Mouse (Mus musculus) lung, embryonic 15.5 days (tissue): ENCODE measurements at regions not wholly inside any gene's neighbourhood (a gene's known extent, or its start where the extent isn't known, plus 50 kb on each side); places are given as distances from the start of the nearest gene placed in this dataset.

Experiments
- ATAC-seq: fragments of 200-750 bp; cut with Nextera tagmentation; 2 replicates; pipeline ENCODE4 v1.8.0; 2017; ENCODE audit warnings: moderate number of reproducible peaks, borderline replicate concordance; ENCODE audit not compliant: low FRiP score, low TSS enrichment; ENCODE audit errors: extremely low read depth
- H3K27ac ChIP-seq: fragments of 300-500 bp; sonication (generic); 2 replicates; pipeline ENCODE4 v1.5.1; 2015; ENCODE audit warnings: moderate library complexity, mild to moderate bottlenecking, inconsistent platforms
- H3K27me3 ChIP-seq: fragments of 300-500 bp; sonication (generic); 2 replicates; pipeline ENCODE4 v1.6.1; 2015; ENCODE audit warnings: inconsistent platforms
- H3K36me3 ChIP-seq: fragments of 300-500 bp; sonication (generic); 2 replicates; pipeline ENCODE4 v1.6.1; 2015; ENCODE audit warnings: inconsistent platforms
- H3K4me1 ChIP-seq: fragments of 300-500 bp; sonication (generic); 2 replicates; pipeline ENCODE4 v1.6.1; 2015; ENCODE audit warnings: inconsistent platforms
- H3K4me2 ChIP-seq: fragments of 300-500 bp; sonication (generic); 2 replicates; pipeline ENCODE4 v1.6.1; 2015; ENCODE audit warnings: inconsistent platforms, mild to moderate bottlenecking, moderate library complexity
- H3K4me3 ChIP-seq: fragments of 300-500 bp; sonication (generic); 2 replicates; pipeline ENCODE4 v1.5.1; 2015; ENCODE audit warnings: mild to moderate bottlenecking, inconsistent platforms
- H3K9ac ChIP-seq: fragments of 300-500 bp; sonication (generic); 2 replicates; pipeline ENCODE4 v1.6.1; 2015; ENCODE audit warnings: inconsistent platforms
- H3K9me3 ChIP-seq: fragments of 300-500 bp; sonication (generic); 2 replicates; pipeline ENCODE4 v1.6.1; 2016; ENCODE audit warnings: inconsistent platforms
- WGBS: fragments of 180-500 bp; shearing (Covaris S2); methylation state at CpG from one replicate; pipeline ENCODE4 v1.1.7; 2015; 5-methylcytosine and 5-hydroxymethylcytosine counted together

DNA sequence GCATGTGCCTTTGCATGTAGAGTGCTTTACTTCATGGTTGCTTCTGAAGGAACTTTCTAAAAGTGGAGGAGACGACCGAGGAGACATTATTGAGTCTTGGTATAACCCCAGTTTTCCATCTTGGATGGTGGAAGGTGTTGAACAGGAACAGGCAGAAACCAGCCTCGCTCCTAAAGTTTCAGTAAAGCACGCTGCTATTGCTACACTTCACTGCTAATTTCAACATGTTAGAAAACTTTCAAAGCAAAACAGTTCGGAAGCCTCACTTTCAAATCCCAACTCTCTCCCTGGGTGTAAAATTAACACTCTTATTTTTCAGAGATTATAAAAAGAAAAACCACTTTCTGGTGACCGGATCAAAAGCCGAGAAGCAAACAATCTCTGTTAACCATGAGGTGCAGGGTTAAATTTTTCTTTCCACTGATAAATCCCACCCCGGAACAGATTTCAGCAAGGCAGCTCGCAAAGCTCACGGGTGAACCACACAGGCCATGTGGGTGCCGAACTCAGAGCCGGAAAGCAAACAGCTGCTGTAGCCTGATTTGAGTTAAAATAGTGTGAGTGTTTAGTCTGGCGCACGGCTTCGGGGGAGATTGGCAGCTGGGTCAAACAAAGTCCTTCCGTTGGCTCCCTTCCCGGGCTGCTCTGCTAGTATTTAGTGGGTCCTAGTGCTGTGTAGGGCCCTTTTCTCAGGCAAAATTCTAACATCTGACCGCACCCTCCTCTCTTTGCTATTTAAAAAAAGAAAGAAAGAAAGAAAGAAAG, 102.2 kb downstream of the Gm11146 start:
- Histone ChIP-seq H3K27ac (peak overlapping the region; percentile 92), H3K4me2 (peak overlapping the region; percentile 51), H3K36me3 (no peaks in the 10 kb centered on the region), H3K27me3 (no peaks in the 10 kb centered on the region), H3K4me3 (peak overlapping the region; percentile 39), H3K4me1 (peaks cover 2% of the 10 kb centered on the region; the same call in 1 of the 2 replicates), H3K9ac (0 out of 2 replicates have a peak overlapping the region, but pooled peaks have one; percentile 5), H3K9me3 (no peaks in the 10 kb centered on the region)
- WGBS = 11% methylated on average over 18 of the region's 18 CpGs
- peak; percentile 97 for ATAC-seq

DNA sequence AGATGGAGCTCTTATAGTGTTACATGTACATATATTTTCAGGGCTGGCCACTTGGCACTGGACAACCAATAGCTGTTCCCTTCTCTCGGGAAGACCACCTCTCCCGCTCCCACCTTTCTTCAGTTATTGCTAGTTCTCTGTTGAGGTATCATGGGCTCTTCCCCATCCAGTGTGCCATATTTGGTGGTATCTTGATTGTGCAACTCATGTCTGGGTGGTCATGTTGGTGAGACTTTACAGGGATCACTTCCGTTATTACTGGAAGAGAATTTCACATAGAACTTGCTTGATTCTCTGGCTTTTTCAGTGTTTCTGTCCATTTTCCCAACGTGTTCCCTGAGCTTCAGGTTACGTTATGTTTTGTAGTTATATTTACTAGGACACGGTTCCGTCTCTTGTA, 106.6 kb downstream of the Gm11146 start:
- H3K27ac ChIP-seq = no peak overlapping the region
- H3K4me3 ChIP-seq = no peak overlapping the region
- 90% methylated on average over 7 of the region's 7 CpGs for WGBS
- H3K36me3 ChIP-seq = no peaks in the 10 kb centered on the region
- no peaks in the 10 kb centered on the region for H3K27me3 ChIP-seq
- H3K9me3 ChIP-seq = no peaks in the 10 kb centered on the region
- H3K4me2 ChIP-seq = no peak overlapping the region
- H3K9ac ChIP-seq = no peak overlapping the region
- no peaks in the 10 kb centered on the region; the same call in 1 of the 2 replicates for H3K4me1 ChIP-seq
- ATAC-seq = no peak

DNA sequence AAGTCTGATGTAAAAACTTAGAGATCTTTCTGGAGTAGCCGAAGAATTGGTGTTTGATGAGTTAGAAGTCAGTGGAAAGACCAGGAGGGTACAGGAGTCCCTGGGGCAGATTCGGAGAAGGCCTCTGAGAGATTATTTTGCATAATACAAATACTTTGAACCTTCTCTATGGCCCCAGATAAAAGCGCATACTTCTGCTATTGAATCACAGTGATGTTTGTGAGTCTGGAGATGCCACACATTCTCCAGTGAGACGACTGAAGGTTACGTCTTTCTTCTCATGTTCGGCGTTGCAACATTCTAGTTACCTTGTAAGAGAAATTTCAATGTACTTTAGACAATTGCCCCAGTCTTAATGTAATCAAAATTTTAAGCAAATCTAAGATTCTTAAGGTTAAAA, 107.9 kb downstream of the Gm11146 start:
- no peak overlapping the region for H3K4me3 ChIP-seq
- H3K4me1 ChIP-seq = no peaks in the 10 kb centered on the region
- no peak overlapping the region for H3K27ac ChIP-seq
- H3K9me3 ChIP-seq = no peaks in the 10 kb centered on the region
- no peak overlapping the region for H3K9ac ChIP-seq
- no peak overlapping the region for H3K4me2 ChIP-seq
- no peaks in the 10 kb centered on the region for H3K36me3 ChIP-seq
- 76% methylated on average over 7 of the region's 7 CpGs for WGBS
- no peak for ATAC-seq
- H3K27me3 ChIP-seq = no peaks in the 10 kb centered on the region

DNA sequence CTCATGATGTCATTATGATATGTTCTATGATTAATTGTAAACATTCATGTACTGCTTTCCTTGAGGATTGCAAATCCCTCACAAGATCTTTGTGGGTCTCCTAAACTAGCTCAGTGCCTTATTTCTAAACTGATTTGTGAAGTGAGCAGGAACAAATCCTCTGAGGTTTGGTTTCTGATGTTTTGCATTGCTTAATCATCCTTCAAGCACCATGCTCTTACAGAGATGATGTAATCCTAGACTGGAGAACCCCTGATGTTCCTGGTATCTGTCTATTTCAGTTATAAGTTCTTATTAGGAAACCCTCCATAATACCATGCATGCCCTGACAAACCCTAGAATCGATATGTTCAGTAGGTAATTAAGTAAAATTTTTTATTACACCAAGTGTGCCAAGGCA, 113.7 kb downstream of the Gm11146 start:
- H3K4me2 ChIP-seq = no peak overlapping the region
- no peaks in the 10 kb centered on the region for H3K27me3 ChIP-seq
- 81% methylated on average over 1 of the region's 1 CpGs for WGBS
- H3K4me3 ChIP-seq = no peak overlapping the region
- H3K4me1 ChIP-seq = no peaks in the 10 kb centered on the region
- no peak overlapping the region for H3K9ac ChIP-seq
- no peak for ATAC-seq
- no peaks in the 10 kb centered on the region for H3K36me3 ChIP-seq
- H3K27ac ChIP-seq = no peak overlapping the region
- H3K9me3 ChIP-seq = no peaks in the 10 kb centered on the region

DNA sequence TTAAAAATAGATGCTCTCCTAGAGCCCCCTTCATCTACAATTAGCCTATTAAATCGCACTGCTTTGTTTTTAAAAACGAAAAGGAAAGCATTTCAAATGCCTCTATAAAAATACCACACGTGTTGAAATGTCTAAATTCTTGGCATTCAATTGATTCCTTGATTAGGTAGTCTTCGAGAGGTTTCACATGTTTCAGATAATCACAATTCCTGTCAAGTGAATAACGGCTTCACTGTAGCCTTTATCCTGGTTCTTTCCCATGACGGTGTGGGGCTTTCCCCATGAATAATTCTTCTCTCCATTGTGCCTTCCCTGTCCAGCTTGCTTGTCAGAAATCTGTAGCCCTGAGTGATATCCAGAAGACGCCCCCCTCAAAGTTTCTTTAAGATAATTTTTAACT, 122.1 kb downstream of the Gm11146 start:
- ATAC-seq = no peak
- Histone ChIP-seq H3K4me3 (no peak overlapping the region), H3K27ac (no peak overlapping the region), H3K9me3 (no peaks in the 10 kb centered on the region), H3K4me1 (no peaks in the 10 kb centered on the region), H3K27me3 (no peaks in the 10 kb centered on the region), H3K36me3 (no peaks in the 10 kb centered on the region), H3K4me2 (no peak overlapping the region), H3K9ac (no peak overlapping the region)
- WGBS = 56% methylated on average over 7 of the region's 7 CpGs

DNA sequence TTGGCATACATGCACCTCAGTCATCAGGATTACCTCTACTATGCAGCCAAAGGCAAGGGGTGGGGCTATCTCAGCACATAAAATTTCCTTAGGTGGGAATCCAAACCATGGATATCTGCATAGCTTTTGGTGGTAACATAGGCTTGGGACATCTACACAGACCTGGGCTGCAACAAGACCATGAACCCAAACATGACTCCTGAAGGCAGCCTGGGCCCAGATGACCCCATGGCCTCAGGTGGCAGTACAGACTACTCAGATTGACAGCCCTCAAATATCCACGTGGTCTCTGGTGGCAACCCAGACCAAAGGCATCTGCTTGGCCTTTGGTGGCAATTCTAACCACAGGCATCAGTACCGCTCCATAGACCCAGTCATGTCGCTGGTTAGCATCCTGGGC, 130.0 kb downstream of the Gm11146 start:
- Histone ChIP-seq H3K4me3 (no peak overlapping the region), H3K9ac (no peak overlapping the region), H3K36me3 (no peaks in the 10 kb centered on the region), H3K4me1 (no peaks in the 10 kb centered on the region), H3K27me3 (no peaks in the 10 kb centered on the region), H3K9me3 (no peaks in the 10 kb centered on the region), H3K27ac (no peak overlapping the region), H3K4me2 (no peak overlapping the region)
- ATAC-seq = no peak
- WGBS = 86% methylated on average over 3 of the region's 3 CpGs

DNA sequence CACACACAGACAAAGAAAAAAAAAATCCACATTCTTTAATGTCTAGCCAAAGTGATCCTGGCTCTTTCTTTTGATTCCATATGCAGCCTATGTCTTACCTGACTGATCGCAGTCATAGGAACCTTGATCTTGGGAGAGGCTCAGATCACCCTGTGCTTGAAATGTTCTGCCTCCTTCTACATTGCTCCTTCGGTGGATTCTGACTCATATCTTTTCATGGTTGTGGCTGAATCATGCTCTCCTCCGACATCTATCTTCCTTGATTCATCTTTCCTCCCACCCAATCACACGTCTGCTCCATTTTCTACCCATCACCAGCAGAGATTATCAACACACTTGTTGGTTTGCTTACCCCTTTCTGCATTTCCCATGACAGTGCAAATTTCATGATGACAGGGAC, 132.0 kb downstream of the Gm11146 start:
- Histone ChIP-seq H3K4me1 (no peaks in the 10 kb centered on the region), H3K27ac (no peak overlapping the region), H3K4me2 (no peak overlapping the region), H3K9me3 (no peaks in the 10 kb centered on the region), H3K36me3 (no peaks in the 10 kb centered on the region), H3K9ac (no peak overlapping the region), H3K27me3 (no peaks in the 10 kb centered on the region), H3K4me3 (no peak overlapping the region)
- ATAC-seq = no peak
- 87% methylated on average over 4 of the region's 4 CpGs for WGBS

DNA sequence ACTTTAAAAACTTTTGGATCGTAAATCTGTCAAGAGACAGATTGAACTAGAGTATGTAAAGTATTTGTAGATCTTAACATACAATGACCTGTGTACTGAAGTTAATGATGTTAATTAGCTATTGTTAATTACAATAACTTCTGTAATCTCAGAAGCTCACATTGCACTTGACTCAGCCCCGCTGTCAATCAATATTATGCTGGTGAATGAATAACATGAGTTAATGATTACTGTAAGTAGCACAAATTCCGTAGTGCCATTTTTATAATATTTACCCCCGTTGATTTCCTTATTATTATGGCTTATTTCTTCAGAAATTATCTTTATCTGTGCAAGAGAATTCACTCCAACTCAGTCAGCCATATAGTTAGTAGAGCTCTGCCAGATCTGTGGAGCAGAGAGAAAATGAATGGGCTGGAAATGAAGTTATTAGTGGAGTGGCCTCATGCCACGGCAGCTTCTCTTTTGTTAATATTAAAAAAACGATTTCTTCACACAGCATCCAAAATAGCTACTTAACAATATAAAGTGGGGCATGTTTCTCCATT, 132.5 kb downstream of the Gm11146 start:
- Histone ChIP-seq H3K4me3 (no peak overlapping the region), H3K27ac (no peak overlapping the region), H3K36me3 (no peaks in the 10 kb centered on the region), H3K9ac (no peak overlapping the region), H3K4me2 (no peak overlapping the region), H3K4me1 (no peaks in the 10 kb centered on the region), H3K27me3 (no peaks in the 10 kb centered on the region), H3K9me3 (no peaks in the 10 kb centered on the region)
- ATAC-seq = no peak
- 69% methylated on average over 6 of the region's 6 CpGs for WGBS

DNA sequence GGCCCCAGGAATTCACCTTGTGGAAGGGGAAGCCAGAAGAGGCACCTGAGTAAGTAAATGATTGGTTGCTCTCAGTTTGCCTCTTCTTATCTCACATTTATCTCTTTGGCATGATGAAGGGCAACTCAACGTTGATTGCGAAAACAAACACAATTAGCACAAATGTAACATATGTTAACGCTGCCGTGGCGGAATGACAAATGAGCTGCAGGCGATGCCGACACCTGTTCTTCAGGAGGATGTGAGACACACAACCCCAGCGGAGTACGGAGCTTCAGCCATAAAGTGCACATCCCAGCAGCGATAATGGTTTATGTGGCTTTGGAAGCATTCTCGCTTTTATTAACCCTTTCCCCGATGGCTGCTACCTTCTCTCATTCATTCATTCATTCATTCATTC, 134.7 kb downstream of the Gm11146 start:
- Histone ChIP-seq H3K27me3 (no peaks in the 10 kb centered on the region), H3K4me2 (no peak overlapping the region), H3K9me3 (no peaks in the 10 kb centered on the region), H3K4me3 (no peak overlapping the region), H3K9ac (no peak overlapping the region), H3K36me3 (no peaks in the 10 kb centered on the region), H3K27ac (no peak overlapping the region), H3K4me1 (no peaks in the 10 kb centered on the region)
- WGBS = 55% methylated on average over 12 of the region's 12 CpGs
- ATAC-seq = no peak

DNA sequence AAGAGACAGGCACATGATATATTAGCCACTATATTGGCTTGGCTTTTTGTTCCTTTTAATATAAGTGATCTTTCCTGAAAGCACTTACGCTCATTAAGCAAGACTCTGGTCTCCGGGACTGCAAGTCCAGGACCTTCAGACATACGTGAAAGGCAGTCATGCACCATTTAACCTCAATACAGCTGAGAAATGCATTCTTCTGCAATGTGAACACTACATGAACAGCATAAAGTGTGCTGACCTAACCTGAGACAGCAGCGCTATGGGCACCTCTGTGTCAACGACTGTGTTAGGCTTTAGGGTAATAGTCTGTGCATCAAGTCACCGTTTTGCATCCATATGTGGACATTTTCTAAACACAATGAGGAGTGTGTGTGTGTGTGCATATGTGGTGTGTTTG, 137.3 kb downstream of the Gm11146 start:
- Histone ChIP-seq H3K27ac (no peak overlapping the region), H3K9me3 (no peaks in the 10 kb centered on the region), H3K4me2 (no peak overlapping the region), H3K4me1 (no peaks in the 10 kb centered on the region), H3K4me3 (no peak overlapping the region), H3K36me3 (no peaks in the 10 kb centered on the region), H3K27me3 (no peaks in the 10 kb centered on the region), H3K9ac (no peak overlapping the region)
- WGBS = 85% methylated on average over 6 of the region's 6 CpGs
- ATAC-seq = no peak

DNA sequence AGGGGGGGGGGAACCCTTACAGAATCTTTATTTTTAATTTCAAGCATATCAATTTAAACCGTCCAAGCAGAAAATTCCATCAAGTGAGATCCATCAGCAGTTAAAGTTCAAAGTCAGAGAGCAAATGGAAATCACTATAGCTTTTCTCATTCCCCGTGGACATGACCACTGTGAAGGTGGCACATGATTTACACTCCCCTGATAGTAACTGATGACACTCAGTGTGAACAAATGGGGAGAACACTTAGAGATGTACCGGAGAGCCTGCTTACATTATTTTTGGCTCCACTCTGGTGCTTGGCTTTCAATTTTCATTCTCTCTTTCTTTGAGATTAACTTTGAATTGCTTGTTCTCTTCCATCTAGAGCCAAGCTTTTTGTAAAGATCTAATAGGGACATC, 140.0 kb downstream of the Gm11146 start:
- Histone ChIP-seq H3K9ac (no peak overlapping the region), H3K27me3 (no peaks in the 10 kb centered on the region), H3K36me3 (no peaks in the 10 kb centered on the region), H3K9me3 (no peaks in the 10 kb centered on the region), H3K27ac (no peak overlapping the region), H3K4me2 (no peak overlapping the region), H3K4me3 (no peak overlapping the region), H3K4me1 (peaks cover 6% of the 10 kb centered on the region)
- no peak for ATAC-seq
- 66% methylated on average over 3 of the region's 3 CpGs for WGBS

DNA sequence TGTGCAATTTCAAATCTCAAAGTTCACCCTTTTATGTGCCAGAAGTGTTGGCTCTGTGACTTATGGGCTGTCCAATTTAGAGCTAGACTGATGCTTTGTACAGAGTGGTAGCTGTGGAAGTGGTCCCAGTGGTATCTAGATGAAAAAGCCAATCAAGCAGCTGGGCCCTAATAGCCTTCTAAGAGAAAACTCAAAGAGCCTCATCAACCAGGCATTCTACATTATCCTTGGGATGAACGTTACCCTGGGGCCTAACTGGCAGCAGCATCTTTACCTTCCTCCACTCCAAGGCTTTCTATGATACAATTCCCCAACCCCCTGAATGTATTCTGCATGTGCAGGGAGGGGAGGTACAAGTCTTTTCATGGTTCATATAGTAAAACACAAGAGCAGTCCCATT, 140.4 kb downstream of the Gm11146 start:
- no peak overlapping the region for H3K4me2 ChIP-seq
- H3K4me3 ChIP-seq = no peak overlapping the region
- peaks cover 6% of the 10 kb centered on the region for H3K4me1 ChIP-seq
- no peaks in the 10 kb centered on the region for H3K36me3 ChIP-seq
- no peak overlapping the region for H3K9ac ChIP-seq
- H3K9me3 ChIP-seq = no peaks in the 10 kb centered on the region
- ATAC-seq = no peak
- H3K27me3 ChIP-seq = no peaks in the 10 kb centered on the region
- no peak overlapping the region for H3K27ac ChIP-seq
- 88% methylated on average over 1 of the region's 1 CpGs for WGBS
